Mouse (Mus musculus): ENCODE measurements around the gene Wfdc5. TPM values are rescaled to one million over a fixed set of nuclear protein-coding genes. Genes with fewer than 3 reads are reported as not detected.

Wfdc5 gene
- polyA plus RNA-seq, 1 experiment from 2014 or later = not detected

GRCm38 (mm10) chr2:164137754-164138153 lies 44.8 kb downstream of the Wfdc5 start:
- Histone ChIP-seq H3K27ac (no peak overlapping the region), H3K9me3 (no peaks in the 10 kb centered on the region), H3K4me3 (no peak overlapping the region), H3K4me1 (replicated peaks) (peaks cover 15% of the 10 kb centered on the region), H3K36me3 (peaks cover 21% of the 10 kb centered on the region), H3K27me3 (ENCODE audit: insufficient read depth, poor library complexity, severe bottlenecking) (no peaks in the 10 kb centered on the region)
- DNase-seq (ENCODE audit: low spot score) = no peak
- 71% methylated on average over 6 of the region's 6 CpGs for WGBS

DNA sequence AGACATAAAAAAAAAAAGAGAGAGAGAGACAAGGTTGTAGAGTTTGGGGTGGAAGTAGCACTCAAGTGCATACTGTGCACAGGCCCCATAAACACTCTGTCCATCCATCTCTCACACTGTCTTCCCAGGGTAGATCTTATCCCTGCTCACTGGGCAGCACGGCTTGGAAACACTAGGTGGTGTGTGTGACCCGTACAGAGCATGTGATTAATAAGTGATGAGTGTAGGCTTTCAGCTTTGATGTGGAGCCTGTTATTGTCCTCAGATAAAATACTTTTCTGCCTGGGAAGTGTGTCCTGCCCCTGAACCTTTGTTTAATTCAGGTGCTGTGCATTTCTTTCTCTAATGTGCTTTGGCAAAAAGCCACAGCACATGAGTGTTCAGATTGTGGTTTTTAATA lies 46.1 kb downstream of the Wfdc5 start:
- no peak for DNase-seq (ENCODE audit: low spot score)

GRCm38 (mm10) chr2:164135367-164135766 lies 47.2 kb downstream of the Wfdc5 start:
- Histone ChIP-seq H3K36me3 (peaks cover 31% of the 10 kb centered on the region), H3K4me1 (replicated peaks) (peaks cover 9% of the 10 kb centered on the region), H3K4me3 (no peak overlapping the region), H3K27ac (no peak overlapping the region), H3K27me3 (ENCODE audit: insufficient read depth, poor library complexity, severe bottlenecking) (no peaks in the 10 kb centered on the region), H3K9me3 (no peaks in the 10 kb centered on the region)
- DNase-seq (ENCODE audit: low spot score) = no peak
- 96% methylated on average over 1 of the region's 1 CpGs for WGBS

More for the DNA sequence above, 46.1 kb downstream of the Wfdc5 start:
- H3K27me3 ChIP-seq (ENCODE audit: insufficient read depth, poor library complexity, severe bottlenecking) = no peaks in the 10 kb centered on the region
- no peaks in the 10 kb centered on the region for H3K9me3 ChIP-seq
- H3K36me3 ChIP-seq = peaks cover 28% of the 10 kb centered on the region
- no peak overlapping the region for H3K27ac ChIP-seq
- no peak overlapping the region for H3K4me3 ChIP-seq
- WGBS = 51% methylated on average over 2 of the region's 2 CpGs
- H3K4me1 ChIP-seq (replicated peaks) = peaks cover 9% of the 10 kb centered on the region

GRCm38 (mm10) chr2:164134563-164134962 lies 48.0 kb downstream of the Wfdc5 start:
- Histone ChIP-seq H3K9me3 (no peaks in the 10 kb centered on the region), H3K4me3 (no peak overlapping the region), H3K36me3 (peaks cover 26% of the 10 kb centered on the region), H3K27me3 (ENCODE audit: insufficient read depth, poor library complexity, severe bottlenecking) (no peaks in the 10 kb centered on the region), H3K27ac (no peak overlapping the region), H3K4me1 (replicated peaks) (peaks cover 9% of the 10 kb centered on the region)
- no peak for DNase-seq (ENCODE audit: low spot score)
- 76% methylated on average over 6 of the region's 6 CpGs for WGBS

- H3K9me3 ChIP-seq = no peaks in the 10 kb centered on the region
- H3K27me3 ChIP-seq (ENCODE audit: insufficient read depth, poor library complexity, severe bottlenecking) = no peaks in the 10 kb centered on the region
- H3K36me3 ChIP-seq = peaks cover 43% of the 10 kb centered on the region
- H3K27ac ChIP-seq = no peak overlapping the region
- DNase-seq (ENCODE audit: low spot score) = no peak
- WGBS = 77% methylated on average over 1 of the region's 1 CpGs
- no peak overlapping the region for H3K4me3 ChIP-seq
- no peaks in the 10 kb centered on the region; the same call in 1 of the 2 replicates for H3K4me1 ChIP-seq (replicated peaks)
Observed at GRCm38 (mm10) chr2:164131586-164131985, 51.0 kb downstream of the Wfdc5 start.

GRCm38 (mm10) chr2:164128576-164129411 lies 53.7 kb downstream of the Wfdc5 start:
- H3K36me3 ChIP-seq = peaks cover 54% of the 10 kb centered on the region
- DNase-seq (ENCODE audit: low spot score) = no peak
- 93% methylated on average over 12 of the region's 12 CpGs for WGBS

GRCm38 (mm10) chr2:164127297-164127696 lies 55.2 kb downstream of the Wfdc5 start:
- WGBS = 93% methylated on average over 2 of the region's 2 CpGs
- Histone ChIP-seq H3K4me1 (replicated peaks) (no peaks in the 10 kb centered on the region), H3K36me3 (peaks cover 60% of the 10 kb centered on the region), H3K9me3 (no peaks in the 10 kb centered on the region), H3K27ac (no peak overlapping the region), H3K27me3 (ENCODE audit: insufficient read depth, poor library complexity, severe bottlenecking) (no peaks in the 10 kb centered on the region), H3K4me3 (no peak overlapping the region)
- no peak for DNase-seq (ENCODE audit: low spot score)

More at GRCm38 (mm10) chr2:164128576-164129411, 53.7 kb downstream of the Wfdc5 start:
- Histone ChIP-seq H3K4me3 (no peak overlapping the region), H3K27ac (no peak overlapping the region), H3K4me1 (replicated peaks) (no peaks in the 10 kb centered on the region), H3K27me3 (ENCODE audit: insufficient read depth, poor library complexity, severe bottlenecking) (no peaks in the 10 kb centered on the region), H3K9me3 (no peaks in the 10 kb centered on the region)

GRCm38 (mm10) chr2:164126533-164126955 lies 56.0 kb downstream of the Wfdc5 start:
- WGBS = 89% methylated on average over 13 of the region's 13 CpGs
- DNase-seq (ENCODE audit: low spot score) = no peak
- Histone ChIP-seq H3K4me1 (replicated peaks) (no peaks in the 10 kb centered on the region), H3K27ac (no peak overlapping the region), H3K27me3 (ENCODE audit: insufficient read depth, poor library complexity, severe bottlenecking) (no peaks in the 10 kb centered on the region), H3K4me3 (no peak overlapping the region), H3K9me3 (no peaks in the 10 kb centered on the region), H3K36me3 (peaks cover 62% of the 10 kb centered on the region)

Other genes with a start within 250 kb of the Wfdc5 start
- 294 and 318 TPM in 2 replicates for gene Ywhab, start 187.8 kb downstream of the Wfdc5 start, polyA plus RNA-seq (2016; fragmentation: Nextera tagmentation; extraction: Ambion mirVana)
- gene Pabpc1l, start 157.3 kb downstream of the Wfdc5 start, polyA plus RNA-seq (2016; fragmentation: Nextera tagmentation; extraction: Ambion mirVana) = 1.2 and 1.6 TPM in 2 replicates
- gene Stk4, start 112.4 kb downstream of the Wfdc5 start, polyA plus RNA-seq (2016; fragmentation: Nextera tagmentation; extraction: Ambion mirVana) = 30.8 and 36.8 TPM in 2 replicates
- gene Tomm34, start 111.6 kb downstream of the Wfdc5 start, polyA plus RNA-seq (2016; fragmentation: Nextera tagmentation; extraction: Ambion mirVana) = 58.3 and 64.3 TPM in 2 replicates
- gene Kcns1, start 11.6 kb downstream of the Wfdc5 start, polyA plus RNA-seq (2016; fragmentation: Nextera tagmentation; extraction: Ambion mirVana) = not detected in 2 replicates
- not detected in 2 replicates for gene Wfdc12, start 7.9 kb upstream of the Wfdc5 start, polyA plus RNA-seq (2016; fragmentation: Nextera tagmentation; extraction: Ambion mirVana)
- gene Wfdc15a, start 17.4 kb upstream of the Wfdc5 start, polyA plus RNA-seq (2016; fragmentation: Nextera tagmentation; extraction: Ambion mirVana) = not detected in 2 replicates
- not detected in 2 replicates for gene Wfdc15b, start 38.9 kb upstream of the Wfdc5 start, polyA plus RNA-seq (2016; fragmentation: Nextera tagmentation; extraction: Ambion mirVana)
- not detected in 2 replicates for gene Svs2, start 55.7 kb upstream of the Wfdc5 start, polyA plus RNA-seq (2016; fragmentation: Nextera tagmentation; extraction: Ambion mirVana)
- not detected in 2 replicates for gene Svs3b, start 73.9 kb upstream of the Wfdc5 start, polyA plus RNA-seq (2016; fragmentation: Nextera tagmentation; extraction: Ambion mirVana)
- gene Svs4, start 95.7 kb upstream of the Wfdc5 start, polyA plus RNA-seq (2016; fragmentation: Nextera tagmentation; extraction: Ambion mirVana) = not detected in 2 replicates
- gene Svs3a, start 106.5 kb upstream of the Wfdc5 start, polyA plus RNA-seq (2016; fragmentation: Nextera tagmentation; extraction: Ambion mirVana) = not detected in 2 replicates
- not detected in 2 replicates for gene Svs6, start 134.0 kb upstream of the Wfdc5 start, polyA plus RNA-seq (2016; fragmentation: Nextera tagmentation; extraction: Ambion mirVana)
- gene Svs5, start 150.0 kb upstream of the Wfdc5 start, polyA plus RNA-seq (2016; fragmentation: Nextera tagmentation; extraction: Ambion mirVana) = not detected in 2 replicates
- gene Slpi, start 206.4 kb upstream of the Wfdc5 start, polyA plus RNA-seq (2016; fragmentation: Nextera tagmentation; extraction: Ambion mirVana) = 0.31 TPM in 1 of 2 replicates, not detected in the other
- 0.02 TPM in 1 of 2 replicates, not detected in the other for gene Rbpjl, start 220.4 kb upstream of the Wfdc5 start, polyA plus RNA-seq (2016; fragmentation: Nextera tagmentation; extraction: Ambion mirVana)
- 0.35 and 0.72 TPM in 2 replicates for gene Matn4, start 222.4 kb upstream of the Wfdc5 start, polyA plus RNA-seq (2016; fragmentation: Nextera tagmentation; extraction: Ambion mirVana)